Mouse (Mus musculus): ENCODE measurements around the gene Gal3st1. TPM values are rescaled to one million over a fixed set of nuclear protein-coding genes. Genes with fewer than 3 reads are reported as not detected.
"Not testable (repeated sequence)": the region's sequence is repeated elsewhere in the genome, so short reads cannot be mapped to it uniquely, and the experiment has no call there.

Gal3st1 gene
- total and polyA plus RNA-seq, 3 experiments, result 0.08 TPM; not detected in 2

DNA sequence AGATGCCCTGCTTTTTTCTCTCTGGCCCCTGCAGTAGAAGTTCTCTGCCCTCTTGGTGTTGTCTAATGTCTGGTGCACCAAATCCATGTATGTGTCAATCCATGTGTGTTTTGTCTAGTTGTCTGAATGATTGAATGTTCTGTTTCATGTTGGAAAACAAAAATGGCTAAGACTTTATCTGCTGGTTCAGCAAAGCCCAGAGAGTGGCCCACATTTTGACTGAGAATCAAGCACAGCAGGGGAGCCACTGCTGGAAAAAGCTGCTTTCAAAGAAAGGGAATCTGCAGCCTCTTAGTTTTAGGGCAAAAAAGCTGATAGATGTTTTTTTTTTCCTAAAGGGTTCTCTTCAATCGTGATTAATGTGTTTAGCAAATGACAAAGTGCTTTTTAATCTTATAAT, 37.0 kb upstream of the Gal3st1 start:
- Histone ChIP-seq H3K27me3 (replicated peaks) (peaks cover 30% of the 10 kb centered on the region), H3K9me3 (replicated peaks; ENCODE audit: low read length) (peaks cover 2% of the 10 kb centered on the region), H3K4me3 (replicated peaks in 1 of 3; ENCODE audit: low read depth in 2 of 3, low read length in 2 of 3, poor library complexity in 1 of 3) (no peak overlapping the region), H3K4me2 (ENCODE audit: insufficient read depth, low read depth, poor library complexity, severe bottlenecking) (no peak overlapping the region), H3K27ac (ENCODE audit: insufficient read depth, low read depth) (no peak overlapping the region), H3K4me1 (ENCODE audit: control insufficient read depth in 1 of 2, insufficient read depth in 2 of 2) (no peaks in the 10 kb centered on the region), H3K36me3 (replicated peaks in 1 of 2; ENCODE audit: control insufficient read depth in 1 of 2, insufficient read depth in 1 of 2, low read length in 1 of 2) (no peaks in the 10 kb centered on the region), H3K79me2 (replicated peaks; ENCODE audit: control insufficient read depth, extremely low read depth, insufficient read depth, poor library complexity, severe bottlenecking) (no peaks in the 10 kb centered on the region), H3K9ac (ENCODE audit: insufficient read depth, low read depth) (no peak overlapping the region)
- dilution Hi-C loops (cut with MboI; ENCODE audit: extremely low pct_ligation_motif_present, extremely low pct_unique_long_range_greater_than_20kb, low sequenced_read_pairs) (no loop called here), in situ Hi-C loops (cut with MboI; ENCODE audit: low pct_ligation_motif_present, low pct_unique_long_range_greater_than_20kb, low sequenced_read_pairs) (no loop called here)
- TF ChIP-seq KAT2A (IDR thresholded peaks at IDR 0.05; ENCODE audit: insufficient replicate concordance, low read length) (no peak), JUND (conservative IDR thresholded peaks at IDR 0.05; ENCODE audit: low read depth, low read length) (no peak), MAX (IDR thresholded peaks at IDR 0.05; ENCODE audit: low read length) (no peak), ETS1 (conservative IDR thresholded peaks at IDR 0.05; ENCODE audit: low read depth, low read length) (no peak), SMC3 (IDR thresholded peaks at IDR 0.05; ENCODE audit: low read depth, low read length) (no peak), ELF1 (IDR thresholded peaks at IDR 0.05; ENCODE audit: low read depth, low read length) (no peak), NRF1 (IDR thresholded peaks at IDR 0.05; ENCODE audit: low read depth, low read length) (no peak), RAD21 (IDR thresholded peaks at IDR 0.05; ENCODE audit: low read depth, low read length) (no peak), USF1 (IDR thresholded peaks at IDR 0.05; ENCODE audit: low read depth, low read length) (no peak), MYC (IDR thresholded peaks at IDR 0.05; ENCODE audit: low read depth, low read length) (no peak), ZMIZ1 (IDR thresholded peaks at IDR 0.05; ENCODE audit: low read depth, low read length) (no peak), MEF2A (IDR thresholded peaks at IDR 0.05; ENCODE audit: borderline replicate concordance, low read depth, low read length) (no peak), TCF12 (IDR thresholded peaks at IDR 0.05; ENCODE audit: low read depth, low read length) (no peak), BHLHE40 (IDR thresholded peaks at IDR 0.05; ENCODE audit: low read depth, low read length) (no peak)
- DNase-seq (ENCODE audit: extremely low read depth), result no peak

- H3K4me1 ChIP-seq (ENCODE audit: control insufficient read depth in 1 of 2, insufficient read depth in 2 of 2); H3K27ac ChIP-seq (ENCODE audit: insufficient read depth, low read depth); H3K4me2 ChIP-seq (ENCODE audit: insufficient read depth, low read depth, poor library complexity, severe bottlenecking); H3K4me3 ChIP-seq (replicated peaks in 1 of 3; ENCODE audit: low read depth in 2 of 3, low read length in 2 of 3, poor library complexity in 1 of 3); H3K79me2 ChIP-seq (replicated peaks; ENCODE audit: control insufficient read depth, extremely low read depth, insufficient read depth, poor library complexity, severe bottlenecking); H3K9ac ChIP-seq (ENCODE audit: insufficient read depth, low read depth); DNase-seq (ENCODE audit: extremely low read depth); H3K9me3 ChIP-seq (replicated peaks; ENCODE audit: low read length); H3K36me3 ChIP-seq (replicated peaks in 1 of 2; ENCODE audit: control insufficient read depth in 1 of 2, insufficient read depth in 1 of 2, low read length in 1 of 2); dilution Hi-C loops (cut with MboI; ENCODE audit: extremely low pct_ligation_motif_present, extremely low pct_unique_long_range_greater_than_20kb, low sequenced_read_pairs); in situ Hi-C loops (cut with MboI; ENCODE audit: low pct_ligation_motif_present, low pct_unique_long_range_greater_than_20kb, low sequenced_read_pairs): not testable (repeated sequence)
- peaks cover 27% of the 10 kb centered on the region for H3K27me3 ChIP-seq (replicated peaks)
Measured at GRCm38 (mm10) chr11:3954876-3955275, 28.6 kb upstream of the Gal3st1 start.

DNA sequence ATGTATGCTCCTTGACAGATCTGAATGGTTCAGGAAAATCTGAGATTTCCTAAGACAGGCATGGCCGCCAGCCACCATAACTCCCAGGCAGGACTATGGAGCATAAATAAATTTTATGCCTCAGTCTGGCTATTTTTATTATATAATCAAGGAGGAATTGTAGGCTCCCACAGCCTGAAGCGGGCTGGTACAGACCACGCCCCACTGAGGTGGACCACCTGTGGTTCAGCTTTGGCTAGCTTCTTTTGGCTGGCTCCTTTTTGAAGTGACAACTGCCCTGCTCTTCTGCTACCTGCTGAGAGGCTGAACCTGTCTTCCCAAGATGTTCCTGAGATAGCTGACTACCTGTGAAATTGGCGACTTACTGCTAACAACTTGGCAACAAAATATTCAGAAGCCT, 28.1 kb upstream of the Gal3st1 start:
- H3K4me1 ChIP-seq (ENCODE audit: control insufficient read depth in 1 of 2, insufficient read depth in 2 of 2); in situ Hi-C loops (cut with MboI; ENCODE audit: low pct_ligation_motif_present, low pct_unique_long_range_greater_than_20kb, low sequenced_read_pairs); H3K9me3 ChIP-seq (replicated peaks; ENCODE audit: low read length); H3K4me2 ChIP-seq (ENCODE audit: insufficient read depth, low read depth, poor library complexity, severe bottlenecking); DNase-seq (ENCODE audit: extremely low read depth); H3K4me3 ChIP-seq (replicated peaks in 1 of 3; ENCODE audit: low read depth in 2 of 3, low read length in 2 of 3, poor library complexity in 1 of 3); H3K36me3 ChIP-seq (replicated peaks in 1 of 2; ENCODE audit: control insufficient read depth in 1 of 2, insufficient read depth in 1 of 2, low read length in 1 of 2); dilution Hi-C loops (cut with MboI; ENCODE audit: extremely low pct_ligation_motif_present, extremely low pct_unique_long_range_greater_than_20kb, low sequenced_read_pairs); H3K27ac ChIP-seq (ENCODE audit: insufficient read depth, low read depth); H3K9ac ChIP-seq (ENCODE audit: insufficient read depth, low read depth); H3K79me2 ChIP-seq (replicated peaks; ENCODE audit: control insufficient read depth, extremely low read depth, insufficient read depth, poor library complexity, severe bottlenecking): not testable (repeated sequence)
- peaks cover 30% of the 10 kb centered on the region for H3K27me3 ChIP-seq (replicated peaks)
